Mouse (Mus musculus) gastrocnemius, postnatal 4 days (tissue): ENCODE results near the gene Gpr39. TPM values are rescaled to one million over a fixed set of nuclear protein-coding genes. Genes with fewer than 3 reads are reported as not detected.
"Not testable (repeated sequence)": the region's sequence is repeated elsewhere in the genome, so short reads cannot be mapped to it uniquely, and the experiment has no call there.

ENCODE experiments used
- DNase-seq, 2 experiments: peaks; one replicate each; pipeline ENCODE4 v3.0.0; 2021 to 2022; ENCODE audit warnings: low spot score in 2 of 2, mixed read lengths in 2 of 2
- long read RNA-seq, 2 experiments: library from polyadenylated mRNA; stranded (forward); transcript quantifications; one replicate each; pipeline ENCODE4 v2.0.0; 2021
- total RNA-seq, 2 experiments: library from RNA; stranded (reverse); gene quantifications; 2 replicates each; pipeline ENCODE4 v1.2.3; 2021

Gene Gpr39
- not detected for total RNA-seq
- long read RNA-seq, experiment 1: 0 reads
- long read RNA-seq, experiment 2: 0 reads

- no peak for DNase-seq
Measured at GRCm38 (mm10) chr1:125676790-125677273, at the start of gene Gpr39. TSS of gene Gpr39 (plus strand) at chr1:125676995.

- DNase-seq: peak in 1 of 2 experiments; percentile 18
Measured at GRCm38 (mm10) chr1:125639501-125640253, 37.1 kb upstream of the Gpr39 start.

GRCm38 (mm10) chr1:125643643-125644042, 33.2 kb upstream of the Gpr39 start:
- no peak for DNase-seq

- not testable (repeated sequence) for DNase-seq
Measured at GRCm38 (mm10) chr1:125646816-125647215, 30.0 kb upstream of the Gpr39 start.

- no peak for DNase-seq
Measured at GRCm38 (mm10) chr1:125648011-125648410, 28.8 kb upstream of the Gpr39 start.

- no peak for DNase-seq
Measured at GRCm38 (mm10) chr1:125649056-125649455, 27.7 kb upstream of the Gpr39 start.

- no peak for DNase-seq
Measured at GRCm38 (mm10) chr1:125652836-125653594, 23.8 kb upstream of the Gpr39 start.

GRCm38 (mm10) chr1:125657416-125657815, 19.4 kb upstream of the Gpr39 start:
- DNase-seq: no peak

GRCm38 (mm10) chr1:125660151-125660550, 16.6 kb upstream of the Gpr39 start:
- no peak for DNase-seq

GRCm38 (mm10) chr1:125660901-125661300, 15.9 kb upstream of the Gpr39 start:
- DNase-seq: no peak

GRCm38 (mm10) chr1:125662058-125662457, 14.7 kb upstream of the Gpr39 start:
- DNase-seq: no peak

GRCm38 (mm10) chr1:125662660-125663059, 14.1 kb upstream of the Gpr39 start:
- DNase-seq: no peak

- DNase-seq: no peak
Measured at GRCm38 (mm10) chr1:125663104-125663503, 13.7 kb upstream of the Gpr39 start.

- DNase-seq: no peak
Measured at GRCm38 (mm10) chr1:125665127-125665637, 11.6 kb upstream of the Gpr39 start.

GRCm38 (mm10) chr1:125669035-125669434, 7.8 kb upstream of the Gpr39 start:
- DNase-seq: no peak

GRCm38 (mm10) chr1:125675186-125675585, 1.6 kb upstream of the Gpr39 start:
- no peak for DNase-seq

GRCm38 (mm10) chr1:125677286-125677685, 491 bp downstream of the Gpr39 start:
- no peak for DNase-seq

GRCm38 (mm10) chr1:125679522-125680077, 2.8 kb downstream of the Gpr39 start:
- no peak for DNase-seq

- DNase-seq: no peak
Measured at GRCm38 (mm10) chr1:125684423-125684822, 7.6 kb downstream of the Gpr39 start.

GRCm38 (mm10) chr1:125685304-125685703, 8.5 kb downstream of the Gpr39 start:
- no peak for DNase-seq

- DNase-seq: no peak
Measured at GRCm38 (mm10) chr1:125687701-125688420, 11.1 kb downstream of the Gpr39 start.
